Mouse (Mus musculus) ES-Bruce4 (cell line): ENCODE results near the gene Ephb1. TPM values are rescaled to one million over a fixed set of nuclear protein-coding genes. Genes with fewer than 3 reads are reported as not detected.
A peak's percentile ranks its signal among the peaks of the same experiment; 100 is the strongest.

Experiments
- H3K27ac ChIP-seq: 2 replicates; pipeline ENCODE4 v1.5.1; 2012; ENCODE audit warnings: low read length, inconsistent platforms; ENCODE audit not compliant: insufficient read depth
- H3K27me3 ChIP-seq: 2 replicates; pipeline ENCODE4 v1.6.1; 2012; ENCODE audit warnings: mild to moderate bottlenecking, low read length, inconsistent platforms; ENCODE audit not compliant: control insufficient read depth, poor library complexity, insufficient read depth, severe bottlenecking
- H3K36me3 ChIP-seq: 2 replicates; pipeline ENCODE4 v1.6.1; 2012; ENCODE audit warnings: inconsistent platforms, mild to moderate bottlenecking, low read length, moderate library complexity; ENCODE audit not compliant: control insufficient read depth, poor library complexity, insufficient read depth, severe bottlenecking
- H3K4me1 ChIP-seq: one replicate; pipeline ENCODE4 v1.8.1; 2011; ENCODE audit warnings: low read length; ENCODE audit not compliant: control insufficient read depth, insufficient read depth
- H3K4me3 ChIP-seq: 2 replicates; pipeline ENCODE4 v1.5.1; 2011; ENCODE audit warnings: low read depth, mild to moderate bottlenecking, low read length
- H3K9ac ChIP-seq: 2 replicates; pipeline ENCODE4 v1.6.1; 2012; ENCODE audit warnings: low read depth, mild to moderate bottlenecking, inconsistent platforms; ENCODE audit not compliant: poor library complexity, severe bottlenecking
- H3K9me3 ChIP-seq: replicated peaks from 2 replicates; pipeline ENCODE4 v1.6.1; 2012; ENCODE audit warnings: mild to moderate bottlenecking, low read length, inconsistent platforms; ENCODE audit not compliant: control insufficient read depth, poor library complexity, insufficient read depth, severe bottlenecking
- CTCF ChIP-seq: IDR thresholded peaks from one replicate; pipeline ENCODE4 v1.8.1; 2011; ENCODE audit warnings: low read depth, low read length
- EP300 ChIP-seq: IDR thresholded peaks from 2 replicates; pipeline ENCODE4 v1.6.1; 2011; ENCODE audit warnings: low read depth, low read length; ENCODE audit not compliant: insufficient read depth
- POLR2A ChIP-seq: IDR thresholded peaks from one replicate; pipeline ENCODE4 v1.8.1; 2011; ENCODE audit warnings: low read length; ENCODE audit not compliant: insufficient read depth
- polyA plus RNA-seq: library from polyadenylated mRNA; stranded (reverse); fragments of >200 nt; gene quantifications from 2 replicates; pipeline ENCODE4 v1.2.4, GENCODE M21; 2011; ENCODE audit warnings: low read depth; ENCODE audit not compliant: missing spikeins, insufficient read depth, insufficient read length

Ephb1 gene
- polyA plus RNA-seq = 0.20 and 0.52 TPM in 2 replicates

GRCm38 (mm10) chr9:102354561-102354973 is at the start of gene Ephb1:
Gene Ephb1 (minus strand): TSS chr9:102354693.
- H3K4me3 ChIP-seq = peak within 1 kb of the TSS; percentile 55
- H3K36me3 ChIP-seq = no peaks in the 10 kb centered on the region
- H3K9ac ChIP-seq = peak within 1 kb of the TSS; percentile 14; the same call in 1 of the 2 replicates
- no peak for TF ChIP-seq POLR2A
- peak; percentile 93 for TF ChIP-seq CTCF
- no peak for TF ChIP-seq EP300
- no peaks in the 10 kb centered on the region for H3K9me3 ChIP-seq
- no peaks in the 10 kb centered on the region for H3K4me1 ChIP-seq
- peaks cover 12% of the 10 kb centered on the region for H3K27me3 ChIP-seq
- H3K27ac ChIP-seq = no peak within 1 kb of the TSS

DNA sequence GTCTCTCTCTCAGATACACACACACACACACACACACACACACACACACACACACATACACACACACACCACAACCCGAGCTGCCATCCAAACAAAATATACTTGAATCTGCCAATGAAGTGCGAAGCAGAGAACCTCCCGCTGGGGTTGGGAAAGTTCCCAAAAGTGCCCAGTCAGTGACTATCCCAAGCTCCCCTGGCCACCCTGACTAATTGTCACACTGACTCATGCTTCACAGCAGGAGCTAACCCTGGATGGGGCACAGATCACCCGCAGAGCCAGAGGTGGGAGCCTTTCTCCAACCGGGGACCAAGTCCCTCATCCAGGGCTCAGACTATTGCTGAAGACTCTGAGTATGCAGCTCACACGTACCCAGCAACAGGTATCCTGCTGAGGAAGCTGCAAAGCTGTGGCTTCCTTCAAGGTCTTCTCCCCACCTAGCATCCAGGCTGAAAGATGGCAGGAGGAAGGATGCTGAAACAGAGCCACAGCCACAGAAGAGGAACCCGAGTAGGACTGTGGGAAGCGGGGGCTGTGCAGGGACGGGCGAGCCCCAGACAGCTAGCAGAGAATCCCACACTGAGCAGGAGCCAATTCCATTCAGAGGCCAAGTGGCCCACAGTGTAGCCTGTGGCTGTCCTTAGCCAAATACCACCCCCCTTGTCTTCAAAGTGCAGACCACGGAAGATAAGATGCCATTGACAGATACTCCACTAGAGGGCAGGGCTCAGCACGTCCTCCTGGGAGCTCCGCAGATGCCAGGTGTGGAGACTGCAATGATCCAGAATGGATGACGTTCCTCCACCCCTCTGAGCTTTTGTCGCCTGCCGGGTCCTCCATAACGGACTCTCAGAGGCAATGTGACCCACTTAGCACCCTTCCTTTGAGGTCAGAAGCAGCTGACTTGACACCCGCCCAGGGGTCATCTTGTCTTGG is 48.9 kb upstream of the Ephb1 start:
- TF ChIP-seq EP300 = no peak
- TF ChIP-seq CTCF = peak; percentile 79
- Histone ChIP-seq H3K9me3 (no peaks in the 10 kb centered on the region), H3K4me1 (no peaks in the 10 kb centered on the region), H3K9ac (no peak overlapping the region), H3K4me3 (no peak overlapping the region), H3K36me3 (no peaks in the 10 kb centered on the region), H3K27ac (no peak overlapping the region), H3K27me3 (no peaks in the 10 kb centered on the region)

DNA sequence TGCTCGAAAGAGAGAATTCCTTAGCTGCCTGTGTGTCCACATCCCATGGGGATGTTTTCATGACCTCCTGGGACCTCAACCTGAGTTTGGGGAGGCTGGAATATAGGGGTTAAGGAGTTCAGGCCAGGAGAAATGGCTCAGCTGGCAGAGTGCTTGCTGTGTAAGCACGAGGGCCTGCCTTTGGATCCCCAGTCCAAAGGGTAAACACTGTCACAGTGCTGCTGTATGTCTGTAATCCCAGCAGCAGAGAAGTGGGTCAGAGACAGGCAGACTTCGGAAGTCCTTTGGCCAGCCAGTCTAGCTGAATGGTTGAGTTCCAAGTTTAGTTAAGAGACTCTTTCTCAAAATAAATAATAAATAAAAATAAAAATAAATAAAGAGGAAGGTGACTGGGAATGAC is 48.2 kb upstream of the Ephb1 start:
- Histone ChIP-seq H3K36me3 (no peaks in the 10 kb centered on the region), H3K9me3 (no peaks in the 10 kb centered on the region), H3K27ac (no peak overlapping the region), H3K4me3 (no peak overlapping the region), H3K4me1 (no peaks in the 10 kb centered on the region), H3K27me3 (no peaks in the 10 kb centered on the region), H3K9ac (no peak overlapping the region)
- no peak for TF ChIP-seq POLR2A
- no peak for TF ChIP-seq CTCF
- no peak for TF ChIP-seq EP300

DNA sequence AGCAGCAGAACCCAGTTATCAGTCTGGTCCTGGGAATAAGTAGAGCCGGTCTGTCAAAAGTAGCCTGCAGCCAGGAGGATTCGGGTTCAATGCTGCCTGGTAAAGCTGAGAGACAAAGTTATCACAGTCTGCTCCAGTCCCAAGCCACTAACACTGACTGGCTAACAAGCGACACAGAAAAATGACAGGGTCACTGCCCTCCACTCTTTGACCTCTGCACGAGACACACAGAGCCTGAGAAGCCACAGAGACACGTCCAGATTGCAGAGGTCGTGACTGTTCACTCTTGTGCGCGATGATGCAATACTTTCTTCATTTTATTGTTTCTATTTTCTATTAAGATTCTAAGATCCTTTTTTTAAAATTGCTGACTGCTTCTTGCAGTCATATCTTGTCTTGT is 33.8 kb upstream of the Ephb1 start:
- no peak overlapping the region for H3K9ac ChIP-seq
- H3K9me3 ChIP-seq = no peaks in the 10 kb centered on the region
- TF ChIP-seq CTCF (no peak), EP300 (no peak), POLR2A (no peak)
- H3K4me3 ChIP-seq = no peak overlapping the region
- no peak overlapping the region for H3K27ac ChIP-seq
- H3K4me1 ChIP-seq = no peaks in the 10 kb centered on the region
- H3K36me3 ChIP-seq = no peaks in the 10 kb centered on the region
- H3K27me3 ChIP-seq = no peaks in the 10 kb centered on the region

- Histone ChIP-seq H3K9me3 (no peaks in the 10 kb centered on the region), H3K36me3 (no peaks in the 10 kb centered on the region), H3K9ac (no peak overlapping the region), H3K27me3 (no peaks in the 10 kb centered on the region), H3K4me1 (no peaks in the 10 kb centered on the region), H3K4me3 (no peak overlapping the region), H3K27ac (no peak overlapping the region)
- TF ChIP-seq POLR2A (no peak), EP300 (no peak), CTCF (no peak)
These were observed 32.3 kb upstream of the Ephb1 start for GRCm38 (mm10) chr9:102386816-102387215.

- no peak overlapping the region for H3K4me3 ChIP-seq
- no peak for TF ChIP-seq EP300
- TF ChIP-seq POLR2A = no peak
- no peaks in the 10 kb centered on the region for H3K4me1 ChIP-seq
- H3K36me3 ChIP-seq = no peaks in the 10 kb centered on the region
- H3K27ac ChIP-seq = no peak overlapping the region
- H3K9ac ChIP-seq = no peak overlapping the region
- H3K27me3 ChIP-seq = no peaks in the 10 kb centered on the region
- H3K9me3 ChIP-seq = no peaks in the 10 kb centered on the region
These were observed 25.7 kb upstream of the Ephb1 start for GRCm38 (mm10) chr9:102380235-102380634.
